Mouse (Mus musculus) intestine, postnatal 0 days (tissue): ENCODE measurements at regions not wholly inside any gene's neighbourhood (a gene's known extent, or its start where the extent isn't known, plus 50 kb on each side); places are given as distances from the start of the nearest gene placed in this dataset.
"Not testable (repeated sequence)": the region's sequence is repeated elsewhere in the genome, so short reads cannot be mapped to it uniquely, and the experiment has no call there.

ENCODE experiments used
- ATAC-seq: fragments of 200-750 bp; cut with Nextera tagmentation; 2 replicates; pipeline ENCODE4 v1.8.0; 2017; ENCODE audit warnings: mild to moderate bottlenecking, moderate TSS enrichment, moderate library complexity
- H3K27ac ChIP-seq: fragments of 300-500 bp; sonication (generic); 2 replicates; pipeline ENCODE4 v1.5.1; 2014; ENCODE audit warnings: mild to moderate bottlenecking, low read depth, low read length, moderate library complexity
- H3K27me3 ChIP-seq: fragments of 300-500 bp; sonication (generic); replicated peaks from 2 replicates; pipeline ENCODE4 v1.6.1; 2014; ENCODE audit warnings: low read length, mixed read lengths; ENCODE audit not compliant: control insufficient read depth, insufficient read depth
- H3K36me3 ChIP-seq: fragments of 300-500 bp; sonication (generic); 2 replicates; pipeline ENCODE4 v1.6.1; 2014; ENCODE audit warnings: mild to moderate bottlenecking, moderate library complexity; ENCODE audit not compliant: control insufficient read depth, insufficient read depth
- H3K4me1 ChIP-seq: fragments of 300-500 bp; sonication (generic); replicated peaks from 2 replicates; pipeline ENCODE4 v1.6.1; 2014; ENCODE audit warnings: antibody characterized with exemption, low read length, mixed read lengths; ENCODE audit not compliant: control insufficient read depth, insufficient read depth
- H3K4me2 ChIP-seq: fragments of 300-500 bp; sonication (generic); replicated peaks from 2 replicates; pipeline ENCODE4 v1.6.1; 2014; ENCODE audit warnings: low read depth, mild to moderate bottlenecking, moderate library complexity
- H3K4me3 ChIP-seq: fragments of 300-500 bp; sonication (generic); 2 replicates; pipeline ENCODE4 v1.5.1; 2014; ENCODE audit warnings: low read depth, low read length
- H3K9ac ChIP-seq: fragments of 300-500 bp; sonication (generic); 2 replicates; pipeline ENCODE4 v1.6.1; 2014; ENCODE audit warnings: mild to moderate bottlenecking, low read depth, low read length
- H3K9me3 ChIP-seq: fragments of 300-500 bp; sonication (generic); 2 replicates; pipeline ENCODE4 v1.6.1; 2016; ENCODE audit warnings: mixed run types; ENCODE audit not compliant: control insufficient read depth
- CTCF ChIP-seq: sonication (generic); IDR thresholded peaks from 2 replicates; pipeline ENCODE4 v1.5.1; 2016; ENCODE audit warnings: low read depth, mild to moderate bottlenecking, control low read depth, antibody characterized with exemption, moderate library complexity
- WGBS: fragments of 180-500 bp; shearing (Covaris S2); extraction: QIAGEN DNeasy Blood & Tissue Kit; methylation state at CpG from one replicate; pipeline ENCODE4 v1.1.7; 2014; 5-methylcytosine and 5-hydroxymethylcytosine counted together

GRCm38 (mm10) chrX:15322207-15322839 lies 1111.4 kb downstream of the H2al1n start:
- H3K36me3 ChIP-seq: no peaks in the 10 kb centered on the region
- H3K4me3 ChIP-seq: no peak overlapping the region
- 7% methylated on average over 7 of the region's 7 CpGs for WGBS
- H3K9me3 ChIP-seq: no peaks in the 10 kb centered on the region
- no peak overlapping the region for H3K9ac ChIP-seq
- TF ChIP-seq CTCF: peak; percentile 36; the same call in 1 of the 2 replicates
- no peak overlapping the region for H3K27ac ChIP-seq
- H3K27me3 ChIP-seq: no peaks in the 10 kb centered on the region
- peak; percentile 77 for ATAC-seq
- peak overlapping the region; percentile 32; the same call in 1 of the 2 replicates for H3K4me2 ChIP-seq
- H3K4me1 ChIP-seq: no peaks in the 10 kb centered on the region

- no peaks in the 10 kb centered on the region for H3K4me1 ChIP-seq
Observed at GRCm38 (mm10) chrX:15322958-15323357, 1112.0 kb downstream of the H2al1n start.

GRCm38 (mm10) chrX:15365135-15365534 lies 1154.2 kb downstream of the H2al1n start:
- ATAC-seq, H3K27me3 ChIP-seq: not testable (repeated sequence)
- 79% methylated on average over 6 of the region's 6 CpGs for WGBS

More at GRCm38 (mm10) chrX:15322958-15323357, 1112.0 kb downstream of the H2al1n start:
- WGBS: 34% methylated on average over 5 of the region's 5 CpGs
- Histone ChIP-seq H3K9ac (no peak overlapping the region), H3K36me3 (no peaks in the 10 kb centered on the region), H3K9me3 (no peaks in the 10 kb centered on the region), H3K27me3 (no peaks in the 10 kb centered on the region), H3K4me3 (no peak overlapping the region), H3K27ac (no peak overlapping the region), H3K4me2 (no peak overlapping the region; the same call in 1 of the 2 replicates)
- no peak for ATAC-seq
- no peak for TF ChIP-seq CTCF

More at GRCm38 (mm10) chrX:15365135-15365534, 1154.2 kb downstream of the H2al1n start:
- H3K9me3 ChIP-seq, H3K4me2 ChIP-seq, H3K4me1 ChIP-seq, H3K9ac ChIP-seq, H3K36me3 ChIP-seq, H3K4me3 ChIP-seq, H3K27ac ChIP-seq: not testable (repeated sequence)
